Mouse (Mus musculus) forebrain, embryonic 15.5 days (tissue): Measurements from ENCODE around the gene Cdkn2aip. TPM values are rescaled to one million over a fixed set of nuclear protein-coding genes. Genes with fewer than 3 reads are reported as not detected.

Experiments
- ATAC-seq: fragments of 200-750 bp; cut with Nextera tagmentation; replicated peaks from 2 replicates; pipeline ENCODE4 v1.8.0; 2017; ENCODE audit warnings: mild to moderate bottlenecking, moderate TSS enrichment, moderate library complexity
- H3K27ac ChIP-seq: fragments of 300-500 bp; sonication (generic); replicated peaks from 2 replicates; pipeline ENCODE4 v1.5.1; 2015; ENCODE audit warnings: mild to moderate bottlenecking, inconsistent platforms
- H3K27me3 ChIP-seq: fragments of 300-500 bp; sonication (generic); 2 replicates; pipeline ENCODE4 v1.6.1; 2015; ENCODE audit warnings: inconsistent platforms
- H3K36me3 ChIP-seq: fragments of 300-500 bp; sonication (generic); 2 replicates; pipeline ENCODE4 v1.6.1; 2015; ENCODE audit warnings: mild to moderate bottlenecking, inconsistent platforms
- H3K4me1 ChIP-seq: fragments of 300-500 bp; sonication (generic); 2 replicates; pipeline ENCODE4 v1.6.1; 2015; ENCODE audit warnings: inconsistent platforms
- H3K4me2 ChIP-seq: fragments of 300-500 bp; sonication (generic); replicated peaks from 2 replicates; pipeline ENCODE4 v1.6.1; 2015; ENCODE audit warnings: mild to moderate bottlenecking, inconsistent platforms
- H3K4me3 ChIP-seq: fragments of 300-500 bp; sonication (generic); 2 replicates; pipeline ENCODE4 v1.5.1; 2015; ENCODE audit warnings: mild to moderate bottlenecking, inconsistent platforms
- H3K9ac ChIP-seq: fragments of 300-500 bp; sonication (generic); replicated peaks from 2 replicates; pipeline ENCODE4 v1.6.1; 2015; ENCODE audit warnings: mild to moderate bottlenecking, inconsistent platforms
- H3K9me3 ChIP-seq: fragments of 300-500 bp; sonication (generic); 2 replicates; pipeline ENCODE4 v1.6.1; 2016; ENCODE audit warnings: inconsistent platforms
- WGBS: fragments of 180-500 bp; shearing (Covaris S2); methylation state at CpG from one replicate; pipeline ENCODE4 v1.1.7; 2015; ENCODE audit warnings: mixed read lengths; 5-methylcytosine and 5-hydroxymethylcytosine counted together
- polyA plus RNA-seq: library from polyadenylated mRNA; unstranded; fragments of >200 nt; fragmentation: Nextera tagmentation; extraction: Ambion mirVana; gene quantifications from 2 replicates; pipeline ENCODE4 v1.2.1, GENCODE M21; 2015

The Cdkn2aip gene
- polyA plus RNA-seq, 1 experiment from 2014 or later: 46.1 TPM

DNA sequence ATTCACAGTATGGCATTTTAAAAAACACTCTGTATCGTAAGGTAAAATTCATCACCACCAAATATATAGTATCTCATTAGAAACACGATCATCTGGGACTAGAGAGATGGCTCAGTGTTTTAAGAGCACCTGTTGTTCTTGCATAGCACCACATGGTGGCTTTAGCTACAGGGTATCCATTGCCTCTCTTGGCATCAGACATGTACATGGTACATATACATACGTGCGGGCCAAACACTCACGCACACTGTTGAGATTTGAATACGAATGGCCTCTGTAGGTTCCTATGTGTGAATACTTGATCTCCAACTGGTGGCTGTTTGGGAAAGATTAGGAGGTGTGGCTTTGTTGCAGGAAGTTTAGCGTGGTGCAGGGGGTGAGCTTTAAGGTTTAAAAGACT lies 28.6 kb upstream of the Cdkn2aip start:
- Histone ChIP-seq H3K9ac (no peak overlapping the region), H3K27ac (no peak overlapping the region), H3K36me3 (no peaks in the 10 kb centered on the region), H3K27me3 (no peaks in the 10 kb centered on the region), H3K4me3 (no peak overlapping the region), H3K4me2 (no peak overlapping the region), H3K9me3 (no peaks in the 10 kb centered on the region), H3K4me1 (peaks cover 6% of the 10 kb centered on the region; the same call in 1 of the 2 replicates)
- ATAC-seq: no peak
- 86% methylated on average over 7 of the region's 7 CpGs for WGBS

DNA sequence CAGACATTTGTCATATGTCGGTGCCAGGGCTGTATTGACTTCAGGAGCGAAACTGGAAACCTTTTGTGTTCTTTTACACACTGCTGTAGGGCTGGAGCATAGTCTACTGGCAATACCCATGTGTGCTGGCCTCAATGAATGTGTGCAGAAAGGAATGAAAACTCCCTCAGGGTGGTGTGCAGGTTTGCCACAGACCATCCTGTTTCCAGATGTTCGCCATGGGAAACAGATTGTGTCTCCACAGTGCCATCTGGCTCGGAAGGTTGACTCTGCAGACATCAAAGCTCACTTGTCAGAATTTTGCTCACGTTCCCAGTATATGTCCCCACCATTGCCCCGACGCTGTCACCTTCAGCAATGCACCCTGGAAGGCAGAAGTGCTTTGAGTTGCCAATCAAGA lies 23.4 kb upstream of the Cdkn2aip start:
- H3K9me3 ChIP-seq: no peaks in the 10 kb centered on the region
- WGBS: 59% methylated on average over 7 of the region's 7 CpGs
- no peak overlapping the region for H3K4me2 ChIP-seq
- H3K27me3 ChIP-seq: no peaks in the 10 kb centered on the region
- H3K27ac ChIP-seq: no peak overlapping the region
- H3K36me3 ChIP-seq: no peaks in the 10 kb centered on the region
- H3K4me3 ChIP-seq: no peak overlapping the region
- H3K9ac ChIP-seq: no peak overlapping the region
- peaks cover 4% of the 10 kb centered on the region for H3K4me1 ChIP-seq
- peak; percentile 32; the same call in 1 of the 2 replicates for ATAC-seq

DNA sequence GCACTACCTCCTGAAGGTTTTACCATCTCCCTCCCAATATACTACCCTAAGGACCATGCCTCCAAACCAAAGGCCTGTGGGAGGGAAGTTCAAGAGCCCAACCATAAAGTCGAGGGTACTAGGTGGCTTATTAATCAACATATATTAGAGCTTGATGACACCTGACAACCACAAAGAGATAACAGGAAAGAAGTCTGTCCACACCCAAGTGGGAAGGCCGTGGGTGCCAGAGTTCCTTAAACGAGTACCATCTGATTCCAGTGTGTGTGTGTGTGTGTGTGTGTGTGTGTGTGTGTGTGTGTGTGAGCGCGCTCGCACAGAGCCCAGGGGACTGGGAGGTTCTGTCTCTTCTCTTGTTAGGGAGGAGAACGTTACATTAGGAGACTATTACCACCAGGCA lies 15.6 kb upstream of the Cdkn2aip start:
- Histone ChIP-seq H3K4me1 (no peaks in the 10 kb centered on the region), H3K27me3 (no peaks in the 10 kb centered on the region), H3K4me3 (no peak overlapping the region), H3K4me2 (no peak overlapping the region), H3K36me3 (no peaks in the 10 kb centered on the region), H3K9me3 (no peaks in the 10 kb centered on the region), H3K9ac (no peak overlapping the region), H3K27ac (no peak overlapping the region)
- no peak for ATAC-seq
- 90% methylated on average over 7 of the region's 7 CpGs for WGBS

DNA sequence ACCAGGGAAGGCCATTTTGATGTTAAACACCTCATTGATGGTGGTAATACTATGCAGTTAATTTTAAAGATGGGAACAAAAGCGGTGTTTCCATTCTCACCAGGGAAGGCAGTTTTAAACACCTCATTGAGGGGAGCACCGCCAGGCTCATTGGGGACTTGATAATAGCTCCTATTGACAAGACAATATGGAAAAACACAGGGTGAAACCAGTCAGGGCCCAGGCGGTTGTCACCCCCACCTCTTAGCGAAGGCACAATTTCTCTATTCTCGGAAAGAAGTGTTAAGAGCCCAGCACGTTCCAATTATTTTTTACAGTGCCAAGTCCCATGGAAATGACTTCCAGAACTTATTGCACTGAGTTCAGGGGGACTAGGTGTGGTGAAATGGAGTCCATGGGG lies 13.2 kb upstream of the Cdkn2aip start:
- ATAC-seq: no peak
- Histone ChIP-seq H3K36me3 (no peaks in the 10 kb centered on the region), H3K4me2 (no peak overlapping the region), H3K27me3 (no peaks in the 10 kb centered on the region), H3K4me1 (no peaks in the 10 kb centered on the region), H3K9ac (no peak overlapping the region), H3K9me3 (no peaks in the 10 kb centered on the region), H3K4me3 (no peak overlapping the region), H3K27ac (no peak overlapping the region)
- WGBS: 6% methylated on average over 6 of the region's 6 CpGs

DNA sequence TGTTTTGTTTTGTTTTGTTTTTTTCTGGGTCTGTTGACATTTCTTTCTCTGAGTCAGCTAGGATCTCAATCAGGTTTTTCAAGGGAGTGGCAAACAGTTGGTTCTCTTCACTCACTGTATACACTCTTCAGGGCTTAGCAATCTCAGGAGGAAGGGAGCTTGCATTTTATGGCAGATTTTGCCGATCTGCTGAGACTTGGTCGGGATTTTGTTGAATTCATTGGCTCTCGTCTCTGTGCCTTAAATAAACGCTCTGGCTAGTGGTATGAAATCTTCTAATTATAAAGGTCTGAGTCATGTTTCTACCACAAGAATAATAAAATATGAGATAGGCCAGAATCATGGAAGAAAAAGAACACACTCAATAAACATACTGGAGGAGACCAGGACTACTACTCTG lies 7.9 kb upstream of the Cdkn2aip start:
- Histone ChIP-seq H3K27ac (no peak overlapping the region), H3K9ac (no peak overlapping the region), H3K9me3 (no peaks in the 10 kb centered on the region), H3K36me3 (no peaks in the 10 kb centered on the region), H3K27me3 (no peaks in the 10 kb centered on the region), H3K4me2 (no peak overlapping the region), H3K4me1 (no peaks in the 10 kb centered on the region), H3K4me3 (no peak overlapping the region)
- WGBS: 84% methylated on average over 4 of the region's 4 CpGs
- ATAC-seq: no peak

DNA sequence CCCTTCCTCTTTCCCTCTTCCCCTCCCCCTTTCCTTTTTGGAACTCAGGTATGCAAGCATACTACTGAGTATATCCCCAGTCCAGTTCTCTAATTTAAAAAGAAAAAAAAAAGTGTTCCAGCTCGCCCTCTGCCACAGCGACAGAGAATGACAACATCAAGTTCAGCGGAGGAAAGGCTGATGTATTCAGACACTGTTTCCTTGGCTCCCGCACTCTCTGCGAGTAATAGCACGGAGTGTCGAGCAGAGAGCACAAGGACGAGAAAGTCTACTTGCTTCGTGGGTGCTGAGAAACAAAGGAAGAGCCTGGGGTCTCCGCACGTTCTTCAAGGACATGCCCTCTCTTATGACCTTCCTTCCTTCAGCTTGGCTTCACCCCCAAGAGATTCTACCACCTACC lies 4.9 kb upstream of the Cdkn2aip start:
- Histone ChIP-seq H3K27me3 (no peaks in the 10 kb centered on the region), H3K4me3 (no peak overlapping the region), H3K9me3 (no peaks in the 10 kb centered on the region), H3K4me1 (peaks cover 3% of the 10 kb centered on the region), H3K27ac (no peak overlapping the region), H3K9ac (no peak overlapping the region), H3K4me2 (no peak overlapping the region), H3K36me3 (no peaks in the 10 kb centered on the region)
- ATAC-seq: no peak
- WGBS: 40% methylated on average over 11 of the region's 11 CpGs

DNA sequence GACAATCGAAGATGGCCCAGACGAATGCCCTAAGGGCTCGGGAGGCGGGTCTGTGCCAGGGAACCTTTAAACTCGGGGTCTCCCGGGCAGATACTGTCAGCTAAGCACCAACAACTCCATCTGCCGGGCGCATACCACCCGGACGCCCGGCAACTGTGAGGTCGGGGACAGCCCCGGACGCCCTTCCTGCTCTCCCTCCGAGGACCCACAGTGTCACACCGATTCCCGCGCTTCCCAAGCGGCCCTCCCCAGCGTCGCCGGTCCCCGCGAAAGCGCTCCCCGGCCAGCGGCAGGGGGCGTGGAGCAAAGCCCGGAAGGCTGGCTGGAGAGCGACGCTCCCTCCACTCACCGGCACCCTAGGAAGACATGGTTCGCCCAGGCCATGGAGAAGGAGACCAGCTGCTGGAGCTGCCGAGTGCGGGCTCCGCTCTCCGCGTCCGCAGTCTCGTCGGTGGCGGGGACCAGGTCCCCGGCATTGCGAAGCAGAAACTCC lies 515 bp downstream of the Cdkn2aip start:
- ATAC-seq: peak; percentile 57
- peak overlapping the region; percentile 78 for H3K4me3 ChIP-seq
- under 1% methylated on average over 44 of the region's 44 CpGs for WGBS
- H3K4me2 ChIP-seq: peak overlapping the region; percentile 87
- H3K9ac ChIP-seq: peak overlapping the region; percentile 87
- peaks cover 34% of the 10 kb centered on the region for H3K4me1 ChIP-seq
- no peaks in the 10 kb centered on the region for H3K9me3 ChIP-seq
- H3K27me3 ChIP-seq: no peaks in the 10 kb centered on the region
- peaks cover 24% of the 10 kb centered on the region for H3K36me3 ChIP-seq
- peak overlapping the region; percentile 97 for H3K27ac ChIP-seq

DNA sequence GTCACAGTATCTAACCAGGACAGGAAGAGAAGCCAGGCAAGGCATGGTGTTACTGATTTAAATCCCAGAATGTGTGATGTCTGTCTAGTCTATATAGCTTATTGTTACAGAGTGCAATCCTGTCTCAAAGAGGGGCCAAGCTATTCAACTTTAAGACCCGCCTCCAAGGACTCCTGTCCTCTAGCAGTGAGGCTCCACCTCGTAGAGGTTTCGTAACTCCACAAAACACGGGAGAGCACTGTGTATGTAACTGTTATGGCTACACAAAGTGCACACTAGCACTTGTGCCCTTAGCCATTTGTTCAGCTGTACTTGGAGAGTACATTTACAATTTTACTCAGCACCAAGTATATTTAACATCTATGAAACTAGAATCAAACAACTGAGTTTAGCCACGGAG lies 5.6 kb downstream of the Cdkn2aip start:
- no peaks in the 10 kb centered on the region for H3K27me3 ChIP-seq
- no peak overlapping the region for H3K4me2 ChIP-seq
- peaks cover 31% of the 10 kb centered on the region for H3K4me1 ChIP-seq
- no peak for ATAC-seq
- H3K4me3 ChIP-seq: no peak overlapping the region
- no peak overlapping the region for H3K9ac ChIP-seq
- 81% methylated on average over 5 of the region's 5 CpGs for WGBS
- no peak overlapping the region for H3K27ac ChIP-seq
- peaks cover 40% of the 10 kb centered on the region for H3K36me3 ChIP-seq
- H3K9me3 ChIP-seq: no peaks in the 10 kb centered on the region

DNA sequence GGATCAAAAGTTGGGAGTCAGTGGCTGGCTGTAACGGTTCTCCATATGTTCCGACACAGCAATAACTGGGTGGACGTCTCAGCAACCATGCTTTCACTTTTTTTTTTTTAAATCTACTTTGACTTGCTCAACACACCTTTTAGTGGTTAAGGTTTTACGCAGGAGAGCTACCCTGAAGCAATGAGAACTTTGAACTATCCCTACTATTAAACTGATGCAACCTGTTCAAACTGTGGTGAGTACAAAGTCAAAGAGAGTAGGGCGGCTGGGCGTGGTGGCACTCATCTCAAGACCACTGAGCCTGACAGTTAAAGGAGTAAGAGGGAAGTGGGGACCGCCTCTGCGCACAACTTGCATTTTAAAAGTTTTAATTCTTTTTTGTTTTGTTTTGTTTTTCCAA lies 7.0 kb downstream of the Cdkn2aip start:
- H3K4me1 ChIP-seq: peaks cover 18% of the 10 kb centered on the region
- H3K27me3 ChIP-seq: no peaks in the 10 kb centered on the region
- H3K36me3 ChIP-seq: peaks cover 34% of the 10 kb centered on the region
- ATAC-seq: no peak
- WGBS: 93% methylated on average over 8 of the region's 8 CpGs
- H3K9me3 ChIP-seq: no peaks in the 10 kb centered on the region
- H3K27ac ChIP-seq: no peak overlapping the region
- H3K9ac ChIP-seq: no peak overlapping the region
- no peak overlapping the region for H3K4me2 ChIP-seq
- H3K4me3 ChIP-seq: no peak overlapping the region

DNA sequence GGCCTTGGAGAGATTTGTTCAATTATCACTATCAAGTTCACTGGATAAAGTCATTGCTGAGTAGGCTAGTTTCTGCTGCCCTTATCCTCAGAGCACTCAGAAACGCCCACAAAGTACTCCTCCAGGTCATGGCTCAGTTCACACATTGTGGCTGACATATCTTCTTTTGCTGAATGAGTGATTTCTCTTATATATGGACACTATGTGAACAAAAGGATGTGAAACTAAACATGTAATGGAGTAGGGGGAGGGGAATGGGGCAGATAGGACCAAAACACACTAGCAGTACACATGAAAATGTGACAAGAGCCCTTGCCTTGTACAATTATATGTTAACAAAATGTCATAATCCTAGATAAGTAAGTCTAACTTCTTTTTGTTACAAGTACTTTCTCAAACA lies 11.4 kb downstream of the Cdkn2aip start:
- peaks cover 9% of the 10 kb centered on the region for H3K36me3 ChIP-seq
- H3K4me1 ChIP-seq: no peaks in the 10 kb centered on the region
- ATAC-seq: no peak
- no peak overlapping the region for H3K4me2 ChIP-seq
- no peaks in the 10 kb centered on the region for H3K27me3 ChIP-seq
- no peaks in the 10 kb centered on the region for H3K9me3 ChIP-seq
- no peak overlapping the region for H3K27ac ChIP-seq
- H3K4me3 ChIP-seq: no peak overlapping the region
- WGBS: 57% methylated on average over 1 of the region's 1 CpGs
- H3K9ac ChIP-seq: no peak overlapping the region

DNA sequence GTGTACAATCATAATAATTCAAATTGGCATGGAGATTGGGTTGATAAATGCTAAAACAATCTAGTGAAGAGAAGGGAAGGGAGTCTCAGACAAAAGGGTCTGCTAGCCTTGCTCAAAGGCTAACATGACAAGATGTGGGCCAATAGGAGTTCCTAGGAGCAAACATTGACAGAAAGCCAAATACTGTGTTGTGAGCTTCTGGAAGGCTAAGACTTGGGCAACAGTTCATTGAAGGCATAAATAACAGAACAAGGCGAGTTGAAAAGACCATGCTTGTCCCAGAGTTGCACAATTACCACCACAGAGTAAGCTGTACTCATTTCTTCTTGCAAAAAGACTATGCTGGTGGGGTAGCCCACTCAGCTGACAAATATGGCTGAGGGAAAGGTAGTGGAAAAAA lies 16.0 kb downstream of the Cdkn2aip start:
- Histone ChIP-seq H3K4me1 (no peaks in the 10 kb centered on the region), H3K27ac (no peak overlapping the region), H3K36me3 (no peaks in the 10 kb centered on the region), H3K9me3 (no peaks in the 10 kb centered on the region), H3K9ac (no peak overlapping the region), H3K27me3 (no peaks in the 10 kb centered on the region), H3K4me2 (no peak overlapping the region), H3K4me3 (no peak overlapping the region)
- 57% methylated on average over 1 of the region's 1 CpGs for WGBS
- ATAC-seq: no peak

DNA sequence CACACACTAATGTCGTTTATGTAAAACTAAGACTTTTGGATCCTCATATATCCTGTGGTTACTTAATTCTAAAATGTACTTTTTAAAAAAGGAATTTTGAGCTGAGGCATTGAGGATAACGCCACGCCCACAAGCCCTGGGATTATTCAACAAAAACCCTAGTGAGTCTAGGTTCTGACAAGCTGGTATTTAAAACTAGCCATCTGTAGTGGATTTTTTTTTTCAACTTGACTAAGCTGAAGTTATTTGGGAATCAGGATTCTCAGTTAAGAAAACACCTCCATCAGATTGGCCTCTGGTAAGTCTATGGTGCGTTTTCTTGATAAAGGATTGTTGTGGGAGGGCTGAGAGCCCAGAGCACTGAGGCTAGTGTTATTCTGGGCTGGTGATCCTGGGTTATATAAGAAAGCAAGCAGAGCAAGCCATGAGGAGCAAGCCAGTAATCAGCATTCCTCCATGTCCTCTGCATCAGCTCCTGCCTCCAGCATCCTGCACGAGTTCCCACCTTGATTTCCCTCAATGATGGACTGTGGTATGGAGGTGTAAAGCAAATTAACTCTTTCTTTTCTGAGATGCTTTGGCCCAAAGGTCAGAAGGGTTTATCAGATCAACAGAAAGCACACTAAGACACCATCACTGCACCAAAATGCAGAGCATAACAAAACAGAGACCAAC lies 18.2 kb downstream of the Cdkn2aip start:
- no peaks in the 10 kb centered on the region for H3K9me3 ChIP-seq
- ATAC-seq: no peak
- peaks cover 4% of the 10 kb centered on the region for H3K4me1 ChIP-seq
- no peak overlapping the region for H3K9ac ChIP-seq
- no peak overlapping the region for H3K27ac ChIP-seq
- H3K36me3 ChIP-seq: no peaks in the 10 kb centered on the region
- no peaks in the 10 kb centered on the region for H3K27me3 ChIP-seq
- H3K4me3 ChIP-seq: no peak overlapping the region
- 81% methylated on average over 5 of the region's 5 CpGs for WGBS
- H3K4me2 ChIP-seq: no peak overlapping the region

DNA sequence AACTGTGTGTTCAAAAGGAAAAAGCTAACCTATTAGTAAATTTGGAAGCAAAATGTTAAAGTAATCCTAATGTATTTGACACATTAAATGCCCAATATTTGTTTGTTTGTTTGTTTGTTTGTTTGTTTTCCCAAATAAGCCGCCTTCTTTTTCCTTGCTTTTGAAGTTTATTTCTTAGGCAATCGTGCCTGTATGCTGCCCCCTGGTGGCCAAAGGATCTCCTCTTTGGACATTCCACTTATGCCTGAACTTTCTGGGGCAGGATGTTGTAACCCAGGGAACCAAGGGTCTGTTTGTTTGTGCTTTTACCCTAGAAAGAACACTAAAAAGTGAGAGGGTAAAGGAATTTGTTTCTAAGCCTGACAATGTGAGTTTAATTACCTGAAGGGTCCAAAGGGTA lies 20.6 kb downstream of the Cdkn2aip start:
- Histone ChIP-seq H3K4me1 (peaks cover 6% of the 10 kb centered on the region), H3K4me2 (no peak overlapping the region), H3K36me3 (no peaks in the 10 kb centered on the region), H3K9ac (no peak overlapping the region), H3K4me3 (no peak overlapping the region), H3K9me3 (no peaks in the 10 kb centered on the region), H3K27me3 (no peaks in the 10 kb centered on the region), H3K27ac (no peak overlapping the region)
- no peak for ATAC-seq
- WGBS: 4% methylated on average over 2 of the region's 2 CpGs
